In genomic region chr19:8921741-8922140, GRCm38 (mm10) we compare ENCODE assay signal across 8 mouse cellular contexts. TPM values are rescaled to one million over a fixed set of nuclear protein-coding genes. Genes with fewer than 3 reads are reported as not detected.
A peak's percentile ranks its signal among the peaks of the same experiment; 100 is the strongest.
DNase-seq lines count a peak whose midpoint lies in the region; ATAC-seq and TF ChIP-seq lines count a peak whose summit lies in the region.

No protein-coding gene starts in this region.

- peaks cover 9% of the 10 kb centered on the region for H3K4me1 ChIP-seq in kidney, embryonic 15.5 days
- peaks cover 20% of the 10 kb centered on the region for H3K4me1 ChIP-seq in embryonic facial prominence, embryonic 15.5 days
- no peaks in the 10 kb centered on the region; the same call in 1 of the 2 replicates for H3K4me1 ChIP-seq in intestine, embryonic 15.5 days (replicated peaks)

- peak overlapping the region; percentile 88 for H3K4me3 ChIP-seq in kidney, embryonic 15.5 days (replicated peaks)
- H3K4me3 ChIP-seq in embryonic facial prominence, embryonic 15.5 days (replicated peaks) = peak overlapping the region; percentile 82
- H3K4me3 ChIP-seq in intestine, embryonic 15.5 days (replicated peaks) = 0 out of 2 replicates have a peak overlapping the region, but pooled peaks have one; percentile 87
- H3K4me3 ChIP-seq in myocyte = peak overlapping the region; percentile 81

- TF ChIP-seq POLR2A in myocyte (IDR thresholded peaks at IDR 0.05; ENCODE audit: insufficient read length, low read depth) = no peak

- no peaks in the 10 kb centered on the region for H3K9me3 ChIP-seq in kidney, embryonic 15.5 days (replicated peaks)
- H3K9me3 ChIP-seq in embryonic facial prominence, embryonic 15.5 days (replicated peaks) = no peaks in the 10 kb centered on the region
- no peaks in the 10 kb centered on the region for H3K9me3 ChIP-seq in intestine, embryonic 15.5 days

- no peak overlapping the region for H3K27ac ChIP-seq in kidney, embryonic 15.5 days
- no peak overlapping the region for H3K27ac ChIP-seq in embryonic facial prominence, embryonic 15.5 days (replicated peaks)
- H3K27ac ChIP-seq in intestine, embryonic 15.5 days = no peak overlapping the region

- H3K9ac ChIP-seq in kidney, embryonic 15.5 days = no peak overlapping the region
- H3K9ac ChIP-seq in embryonic facial prominence, embryonic 15.5 days = no peak overlapping the region
- 0 out of 2 replicates have a peak overlapping the region, but pooled peaks have one; percentile 34 for H3K9ac ChIP-seq in intestine, embryonic 15.5 days

- ATAC-seq in kidney, embryonic 15.5 days (replicated peaks; ENCODE audit: low FRiP score) = no peak
- ATAC-seq in embryonic facial prominence, embryonic 15.5 days (ENCODE audit: insufficient number of reproducible peaks, low FRiP score, low TSS enrichment, low read depth) = no peak
- no peak for ATAC-seq in intestine, embryonic 15.5 days
- no peak for ATAC-seq in cerebellum, adult (ENCODE audit: insufficient number of reproducible peaks, low FRiP score, low TSS enrichment)
- ATAC-seq in megakaryocyte-erythroid progenitor cell, adult 5-6 weeks (replicated peaks; ENCODE audit: low FRiP score, low TSS enrichment, poor library complexity, severe bottlenecking) = no peak

- DNase-seq in kidney, postnatal 36 days = no peak
- DNase-seq in retina, postnatal 1 day = no peak

- peaks cover 35% of the 10 kb centered on the region for H3K79me2 ChIP-seq in myocyte (ENCODE audit: control insufficient read depth, insufficient read depth)

- peak overlapping the region; percentile 76; the same call in 1 of the 2 replicates for H3K4me2 ChIP-seq in kidney, embryonic 15.5 days
- H3K4me2 ChIP-seq in embryonic facial prominence, embryonic 15.5 days (replicated peaks) = peak overlapping the region; percentile 75
- peak overlapping the region; percentile 75 for H3K4me2 ChIP-seq in intestine, embryonic 15.5 days (replicated peaks)
- H3K4me2 ChIP-seq in myocyte (ENCODE audit: low read depth) = peak overlapping the region; percentile 97

- no peaks in the 10 kb centered on the region for H3K27me3 ChIP-seq in kidney, embryonic 15.5 days
- no peaks in the 10 kb centered on the region for H3K27me3 ChIP-seq in embryonic facial prominence, embryonic 15.5 days
- H3K27me3 ChIP-seq in intestine, embryonic 15.5 days (replicated peaks) = no peaks in the 10 kb centered on the region
- H3K27me3 ChIP-seq in myocyte (ENCODE audit: control insufficient read depth, insufficient read depth, insufficient read length) = no peaks in the 10 kb centered on the region

- H3ac ChIP-seq in myocyte (ENCODE audit: control insufficient read depth, insufficient read length) = no peak overlapping the region

- WGBS in kidney, embryonic 15.5 days = 74% methylated on average over 9 of the region's 9 CpGs
- 49% methylated on average over 9 of the region's 9 CpGs for WGBS in embryonic facial prominence, embryonic 15.5 days
- WGBS in intestine, embryonic 15.5 days = 75% methylated on average over 9 of the region's 9 CpGs

- peaks cover 38% of the 10 kb centered on the region for H3K36me3 ChIP-seq in kidney, embryonic 15.5 days
- peaks cover 21% of the 10 kb centered on the region; the same call in 1 of the 2 replicates for H3K36me3 ChIP-seq in embryonic facial prominence, embryonic 15.5 days
- 0 out of 2 replicates have a peak, but pooled peaks cover 7% of the 10 kb centered on the region for H3K36me3 ChIP-seq in intestine, embryonic 15.5 days
- H3K36me3 ChIP-seq in myocyte (ENCODE audit: control insufficient read depth, insufficient read depth) = peaks cover 14% of the 10 kb centered on the region

TF ChIP-seq in myocyte, 11 proteins besides CTCF, POLR2A, EP300 and RAD21:
- TF ChIP-seq MYOG (IDR thresholded peaks at IDR 0.05; ENCODE audit: control insufficient read depth in 1 of 3, insufficient read depth in 1 of 3, insufficient read length in 2 of 3, low read depth in 2 of 3) (no peak), CEBPB (IDR thresholded peaks at IDR 0.05; ENCODE audit: insufficient read depth, poor library complexity, severe bottlenecking) (no peak), MAX (IDR thresholded peaks at IDR 0.05; ENCODE audit: low read depth) (no peak), TCF3 (IDR thresholded peaks at IDR 0.05; ENCODE audit: insufficient read length, low read depth) (no peak), E2F4 (IDR thresholded peaks at IDR 0.05; ENCODE audit: insufficient read depth) (no peak), REST (IDR thresholded peaks at IDR 0.05; ENCODE audit: insufficient read depth, insufficient read length) (no peak), POLR2AphosphoS2 (IDR thresholded peaks at IDR 0.05; ENCODE audit: insufficient read length, low read depth) (no peak), TCF12 (IDR thresholded peaks at IDR 0.05; ENCODE audit: insufficient read depth, poor library complexity, severe bottlenecking) (no peak)
TF ChIP-seq in myocyte: peak in this region for 0.

RNA-seq across cellular contexts. Expression of gene B3gat3, which starts 1.6 kb away (rescaled TPM):
- polyA plus RNA-seq in kidney, embryonic 15.5 days (2015; fragmentation: Nextera tagmentation; extraction: Ambion mirVana) = 51.2 and 51.8 TPM in 2 replicates
- polyA plus RNA-seq in embryonic facial prominence, embryonic 15.5 days (2015; fragmentation: Nextera tagmentation; extraction: Ambion mirVana) = 51.5 and 53.3 TPM in 2 replicates
- polyA plus RNA-seq in intestine, embryonic 15.5 days (2015; fragmentation: Nextera tagmentation; extraction: Ambion mirVana) = 40.0 and 44.7 TPM in 2 replicates
- polyA plus RNA-seq in myocyte (2012; fragmentation: generic; extraction: Trizol) = 66.3 TPM
- total RNA-seq in megakaryocyte-erythroid progenitor cell, adult 5-6 weeks (2014; fragmentation: Nextera tagmentation) = 30.3 and 36.8 TPM in 2 replicates
- total RNA-seq in megakaryocyte-erythroid progenitor cell, adult 5-6 weeks (2017) = 17.6 and 17.7 TPM in 2 replicates

RNA-seq across cellular contexts. Expression of gene Rom1, which starts 7.4 kb away (rescaled TPM):
- polyA plus RNA-seq in kidney, embryonic 15.5 days (2015; fragmentation: Nextera tagmentation; extraction: Ambion mirVana) = 3.9 and 4.9 TPM in 2 replicates
- 4.2 and 4.5 TPM in 2 replicates for polyA plus RNA-seq in embryonic facial prominence, embryonic 15.5 days (2015; fragmentation: Nextera tagmentation; extraction: Ambion mirVana)
- polyA plus RNA-seq in intestine, embryonic 15.5 days (2015; fragmentation: Nextera tagmentation; extraction: Ambion mirVana) = 2.7 and 3.3 TPM in 2 replicates
- 6.0 TPM for polyA plus RNA-seq in myocyte (2012; fragmentation: generic; extraction: Trizol)
- total RNA-seq in megakaryocyte-erythroid progenitor cell, adult 5-6 weeks (2014; fragmentation: Nextera tagmentation) = 4.6 and 6.2 TPM in 2 replicates
- total RNA-seq in megakaryocyte-erythroid progenitor cell, adult 5-6 weeks (2017) = 0.75 and 4.3 TPM in 2 replicates

RNA-seq across cellular contexts. Expression of gene Eml3, which starts 7.6 kb away (rescaled TPM):
- polyA plus RNA-seq in kidney, embryonic 15.5 days (2015; fragmentation: Nextera tagmentation; extraction: Ambion mirVana) = 28.7 and 33.5 TPM in 2 replicates
- 41.3 and 43.1 TPM in 2 replicates for polyA plus RNA-seq in embryonic facial prominence, embryonic 15.5 days (2015; fragmentation: Nextera tagmentation; extraction: Ambion mirVana)
- polyA plus RNA-seq in intestine, embryonic 15.5 days (2015; fragmentation: Nextera tagmentation; extraction: Ambion mirVana) = 24.2 and 28.4 TPM in 2 replicates
- polyA plus RNA-seq in myocyte (2012; fragmentation: generic; extraction: Trizol) = 14.7 TPM
- total RNA-seq in megakaryocyte-erythroid progenitor cell, adult 5-6 weeks (2014; fragmentation: Nextera tagmentation) = 29.3 and 45.8 TPM in 2 replicates
- 14.5 and 23.6 TPM in 2 replicates for total RNA-seq in megakaryocyte-erythroid progenitor cell, adult 5-6 weeks (2017)

RNA-seq across cellular contexts. Expression of gene Mta2, which starts 19.9 kb away (rescaled TPM):
- 166 and 168 TPM in 2 replicates for polyA plus RNA-seq in kidney, embryonic 15.5 days (2015; fragmentation: Nextera tagmentation; extraction: Ambion mirVana)
- polyA plus RNA-seq in embryonic facial prominence, embryonic 15.5 days (2015; fragmentation: Nextera tagmentation; extraction: Ambion mirVana) = 155 and 156 TPM in 2 replicates
- polyA plus RNA-seq in intestine, embryonic 15.5 days (2015; fragmentation: Nextera tagmentation; extraction: Ambion mirVana) = 130 and 139 TPM in 2 replicates
- polyA plus RNA-seq in myocyte (2012; fragmentation: generic; extraction: Trizol) = 81.5 TPM
- 158 and 173 TPM in 2 replicates for total RNA-seq in megakaryocyte-erythroid progenitor cell, adult 5-6 weeks (2014; fragmentation: Nextera tagmentation)
- total RNA-seq in megakaryocyte-erythroid progenitor cell, adult 5-6 weeks (2017) = 205 and 206 TPM in 2 replicates

RNA-seq across cellular contexts. Expression of gene Ganab, which starts 23.9 kb away (rescaled TPM):
- 126 and 130 TPM in 2 replicates for polyA plus RNA-seq in kidney, embryonic 15.5 days (2015; fragmentation: Nextera tagmentation; extraction: Ambion mirVana)
- 99.0 and 104 TPM in 2 replicates for polyA plus RNA-seq in embryonic facial prominence, embryonic 15.5 days (2015; fragmentation: Nextera tagmentation; extraction: Ambion mirVana)
- 92.6 and 93.3 TPM in 2 replicates for polyA plus RNA-seq in intestine, embryonic 15.5 days (2015; fragmentation: Nextera tagmentation; extraction: Ambion mirVana)
- 109 TPM for polyA plus RNA-seq in myocyte (2012; fragmentation: generic; extraction: Trizol)
- 120 and 130 TPM in 2 replicates for total RNA-seq in megakaryocyte-erythroid progenitor cell, adult 5-6 weeks (2014; fragmentation: Nextera tagmentation)
- total RNA-seq in megakaryocyte-erythroid progenitor cell, adult 5-6 weeks (2017) = 53.2 and 69.7 TPM in 2 replicates
